Mouse (Mus musculus) myocyte (in vitro differentiated cells): ENCODE results near the gene Ermap. TPM values are rescaled to one million over a fixed set of nuclear protein-coding genes. Genes with fewer than 3 reads are reported as not detected.

Experiments used
- H3K27me3 ChIP-seq: one replicate; pipeline ENCODE4 v1.6.1; 2011; ENCODE audit not compliant: control insufficient read depth, insufficient read depth, insufficient read length
- H3K36me3 ChIP-seq: one replicate; pipeline ENCODE4 v1.6.1; 2011; ENCODE audit not compliant: control insufficient read depth, insufficient read depth
- H3K4me2 ChIP-seq: one replicate; pipeline ENCODE4 v1.6.1; 2011; ENCODE audit warnings: low read depth, control low read depth
- H3K4me3 ChIP-seq: one replicate; pipeline ENCODE4 v1.5.1; 2011; ENCODE audit warnings: mild to moderate bottlenecking, control low read depth, moderate library complexity
- H3K79me2 ChIP-seq: one replicate; pipeline ENCODE4 v1.6.1; 2011; ENCODE audit not compliant: control insufficient read depth, insufficient read depth
- H3ac ChIP-seq: one replicate; pipeline ENCODE4 v1.6.1; 2011; ENCODE audit not compliant: control insufficient read depth, insufficient read length
- CEBPB ChIP-seq: IDR thresholded peaks from 2 replicates; pipeline ENCODE4 v1.6.1; 2011; ENCODE audit warnings: mild to moderate bottlenecking, moderate library complexity; ENCODE audit not compliant: poor library complexity, insufficient read depth, severe bottlenecking
- E2F4 ChIP-seq: IDR thresholded peaks from one replicate; pipeline ENCODE4 v1.6.1; 2011; ENCODE audit warnings: mild to moderate bottlenecking, control low read depth, moderate library complexity; ENCODE audit not compliant: insufficient read depth
- MAX ChIP-seq: IDR thresholded peaks from one replicate; pipeline ENCODE4 v1.6.1; 2011; ENCODE audit warnings: low read depth, mild to moderate bottlenecking, control low read depth
- MYOD1 ChIP-seq, 3 experiments: IDR thresholded peaks; one replicate each; pipeline ENCODE4 v1.6.1; 2011; ENCODE audit warnings: control low read depth in 2 of 3, low read depth in 2 of 3, mild to moderate bottlenecking in 2 of 3, moderate library complexity in 1 of 3; ENCODE audit not compliant: insufficient read length in 2 of 3, control insufficient read depth in 1 of 3
- MYOG ChIP-seq, 3 experiments: IDR thresholded peaks; one replicate each; pipeline ENCODE4 v1.6.1; 2011; ENCODE audit warnings: control low read depth in 2 of 3, low read depth in 2 of 3, mild to moderate bottlenecking in 2 of 3; ENCODE audit not compliant: insufficient read length in 2 of 3, control insufficient read depth in 1 of 3, insufficient read depth in 1 of 3
- POLR2A ChIP-seq: IDR thresholded peaks from one replicate; pipeline ENCODE4 v1.6.1; 2011; ENCODE audit warnings: low read depth, mild to moderate bottlenecking, control low read depth, moderate library complexity; ENCODE audit not compliant: insufficient read length
- POLR2AphosphoS2 ChIP-seq: IDR thresholded peaks from one replicate; pipeline ENCODE4 v1.6.1; 2011; ENCODE audit warnings: low read depth, control low read depth; ENCODE audit not compliant: insufficient read length
- REST ChIP-seq: IDR thresholded peaks from one replicate; pipeline ENCODE4 v1.6.1; 2011; ENCODE audit warnings: mild to moderate bottlenecking, control low read depth, moderate library complexity; ENCODE audit not compliant: insufficient read depth, insufficient read length
- SRF ChIP-seq: IDR thresholded peaks from one replicate; pipeline ENCODE4 v1.6.1; 2011; ENCODE audit warnings: low read depth; ENCODE audit not compliant: control insufficient read depth, insufficient read length
- TCF12 ChIP-seq: IDR thresholded peaks from one replicate; pipeline ENCODE4 v1.6.1; 2011; ENCODE audit warnings: mild to moderate bottlenecking, control low read depth; ENCODE audit not compliant: poor library complexity, insufficient read depth, severe bottlenecking
- TCF3 ChIP-seq: IDR thresholded peaks from one replicate; pipeline ENCODE4 v1.6.1; 2011; ENCODE audit warnings: low read depth, control low read depth; ENCODE audit not compliant: insufficient read length
- USF1 ChIP-seq: IDR thresholded peaks from one replicate; pipeline ENCODE4 v1.6.1; 2011; ENCODE audit warnings: low read depth, mild to moderate bottlenecking, control low read depth, moderate library complexity
- polyA plus RNA-seq: library from polyadenylated mRNA; unstranded; fragments of >200 nt; fragmentation: generic; extraction: Trizol; gene quantifications from one replicate; pipeline ENCODE4 v1.2.1, GENCODE M21; 2012; ENCODE audit warnings: missing spikeins

Ermap gene
- polyA plus RNA-seq, result 0.13 TPM

- Histone ChIP-seq H3K4me3 (no peak within 1 kb of the TSS), H3K79me2 (no peaks in the 10 kb centered on the region), H3K27me3 (no peaks in the 10 kb centered on the region), H3K36me3 (no peaks in the 10 kb centered on the region), H3K4me2 (no peak within 1 kb of the TSS), H3ac (no peak within 1 kb of the TSS)
- TF ChIP-seq TCF12, result no peak
- TF ChIP-seq MYOD1 (IDR thresholded peaks at IDR 0.05; ENCODE audit: control insufficient read depth in 1 of 3, insufficient read length in 2 of 3, low read depth in 2 of 3), result no peak
- no peak for TF ChIP-seq TCF3
- no peak for TF ChIP-seq SRF
- no peak for TF ChIP-seq POLR2AphosphoS2
- no peak for TF ChIP-seq MYOG (IDR thresholded peaks at IDR 0.05; ENCODE audit: control insufficient read depth in 1 of 3, insufficient read depth in 1 of 3, insufficient read length in 2 of 3, low read depth in 2 of 3)
- no peak for TF ChIP-seq POLR2A
- TF ChIP-seq MAX, result no peak
- TF ChIP-seq REST, result no peak
- no peak for TF ChIP-seq USF1
- TF ChIP-seq E2F4, result no peak
- TF ChIP-seq CEBPB, result no peak
Measured at GRCm38 (mm10) chr4:119189864-119190263, at the start of gene Ermap. Ermap (minus strand) TSS chr4:119190011.

GRCm38 (mm10) chr4:119239181-119239682, 49.4 kb upstream of the Ermap start:
- no peaks in the 10 kb centered on the region for H3K27me3 ChIP-seq
- no peak overlapping the region for H3K4me2 ChIP-seq
- H3ac ChIP-seq, result no peak overlapping the region
- H3K36me3 ChIP-seq, result peaks cover 6% of the 10 kb centered on the region
- TF ChIP-seq MYOG (IDR thresholded peaks at IDR 0.05; ENCODE audit: control insufficient read depth in 1 of 3, insufficient read depth in 1 of 3, insufficient read length in 2 of 3, low read depth in 2 of 3) (no peak), SRF (no peak), MAX (no peak), POLR2AphosphoS2 (no peak), MYOD1 (IDR thresholded peaks at IDR 0.05; ENCODE audit: control insufficient read depth in 1 of 3, insufficient read length in 2 of 3, low read depth in 2 of 3) (no peak), POLR2A (no peak), TCF3 (no peak), REST (no peak), E2F4 (no peak), CEBPB (no peak)
- no peak overlapping the region for H3K4me3 ChIP-seq
- H3K79me2 ChIP-seq, result peaks cover 6% of the 10 kb centered on the region

- peaks cover 6% of the 10 kb centered on the region for H3K79me2 ChIP-seq
- no peak overlapping the region for H3K4me3 ChIP-seq
Measured at GRCm38 (mm10) chr4:119238661-119239060, 48.9 kb upstream of the Ermap start.

GRCm38 (mm10) chr4:119234348-119234747, 44.5 kb upstream of the Ermap start:
- H3K27me3 ChIP-seq, result no peaks in the 10 kb centered on the region
- no peak for TF ChIP-seq TCF12
- TF ChIP-seq USF1, result no peak
- TF ChIP-seq SRF, result no peak
- TF ChIP-seq POLR2AphosphoS2, result no peak
- no peak for TF ChIP-seq MYOG (IDR thresholded peaks at IDR 0.05; ENCODE audit: control insufficient read depth in 1 of 3, insufficient read depth in 1 of 3, insufficient read length in 2 of 3, low read depth in 2 of 3)
- TF ChIP-seq MAX, result no peak
- no peak for TF ChIP-seq REST
- no peak for TF ChIP-seq CEBPB
- no peak for TF ChIP-seq TCF3
- TF ChIP-seq MYOD1 (IDR thresholded peaks at IDR 0.05; ENCODE audit: control insufficient read depth in 1 of 3, insufficient read length in 2 of 3, low read depth in 2 of 3), result no peak
- no peak for TF ChIP-seq POLR2A
- no peak for TF ChIP-seq E2F4
- H3K4me2 ChIP-seq, result peak overlapping the region; percentile 92
- peak overlapping the region; percentile 71 for H3K4me3 ChIP-seq
- H3K79me2 ChIP-seq, result peaks cover 9% of the 10 kb centered on the region
- H3ac ChIP-seq, result no peak overlapping the region
- no peaks in the 10 kb centered on the region for H3K36me3 ChIP-seq

More at GRCm38 (mm10) chr4:119238661-119239060, 48.9 kb upstream of the Ermap start:
- Histone ChIP-seq H3ac (no peak overlapping the region), H3K27me3 (no peaks in the 10 kb centered on the region), H3K36me3 (peaks cover 6% of the 10 kb centered on the region), H3K4me2 (no peak overlapping the region)
- TF ChIP-seq SRF (no peak), MAX (no peak), MYOD1 (IDR thresholded peaks at IDR 0.05; ENCODE audit: control insufficient read depth in 1 of 3, insufficient read length in 2 of 3, low read depth in 2 of 3) (no peak), MYOG (IDR thresholded peaks at IDR 0.05; ENCODE audit: control insufficient read depth in 1 of 3, insufficient read depth in 1 of 3, insufficient read length in 2 of 3, low read depth in 2 of 3) (no peak), TCF3 (no peak), POLR2AphosphoS2 (no peak), TCF12 (no peak), POLR2A (no peak), USF1 (no peak), REST (no peak), CEBPB (no peak), E2F4 (no peak)
